Mouse (Mus musculus) induced T-regulatory cell, adult 2 months (primary cell): ENCODE measurements around the gene Uncx.

Source experiments
- DNase-seq: peaks from one replicate; pipeline ENCODE4 v3.0.0-alpha.2; 2012; ENCODE audit warnings: low read depth

The Uncx gene

GRCm38 (mm10) chr5:139561363-139562001 is 18.2 kb downstream of the Uncx start:
- no peak for DNase-seq

GRCm38 (mm10) chr5:139564663-139565062 is 21.4 kb downstream of the Uncx start:
- DNase-seq, result no peak

DNA sequence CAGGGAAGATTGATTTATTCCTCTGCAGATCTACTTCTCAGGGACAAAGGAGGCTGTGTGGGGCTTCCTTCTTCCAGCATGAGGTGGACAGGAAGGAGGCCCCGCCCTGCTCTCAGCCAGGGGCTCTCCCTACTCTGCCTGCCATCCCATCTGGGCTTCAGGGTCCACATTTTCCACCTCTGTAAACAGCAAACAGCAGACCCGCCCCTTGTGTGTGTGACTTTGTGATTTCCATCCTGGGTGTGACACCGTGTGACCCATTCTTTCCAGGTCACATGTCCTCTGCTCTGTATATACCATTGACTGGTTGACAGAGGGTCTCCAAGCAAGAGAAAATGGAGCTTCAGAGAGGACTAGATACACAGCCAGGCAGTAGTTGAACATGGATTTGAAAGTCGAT is 22.2 kb downstream of the Uncx start:
- DNase-seq, result no peak

- DNase-seq, result no peak
Measured at GRCm38 (mm10) chr5:139566640-139567399, 23.5 kb downstream of the Uncx start.

- no peak for DNase-seq
Measured at GRCm38 (mm10) chr5:139568079-139568478, 24.8 kb downstream of the Uncx start.

DNA sequence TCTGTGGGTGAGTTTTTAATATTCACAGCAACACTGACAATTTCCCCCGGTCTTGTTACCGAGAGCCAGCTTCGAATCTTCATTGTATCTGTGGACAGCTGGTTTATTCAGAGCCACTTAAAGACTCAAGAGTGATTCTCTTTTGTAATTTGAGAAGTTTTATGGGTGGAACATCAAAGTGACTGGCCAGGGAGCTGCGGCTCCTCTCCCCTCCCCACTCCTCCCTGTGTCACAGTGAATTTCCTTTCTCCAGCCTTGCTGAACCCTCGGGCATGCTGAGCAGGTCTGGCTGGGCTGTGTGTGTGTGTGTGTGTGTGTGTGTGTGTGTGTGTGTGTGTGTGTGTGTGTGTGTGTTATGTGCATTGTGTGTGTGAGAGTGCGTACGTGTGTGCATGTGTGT is 29.2 kb downstream of the Uncx start:
- DNase-seq, result no peak

- DNase-seq, result no peak
Measured at GRCm38 (mm10) chr5:139573606-139574311, 30.5 kb downstream of the Uncx start.

GRCm38 (mm10) chr5:139575054-139575453 is 31.8 kb downstream of the Uncx start:
- DNase-seq, result no peak

DNA sequence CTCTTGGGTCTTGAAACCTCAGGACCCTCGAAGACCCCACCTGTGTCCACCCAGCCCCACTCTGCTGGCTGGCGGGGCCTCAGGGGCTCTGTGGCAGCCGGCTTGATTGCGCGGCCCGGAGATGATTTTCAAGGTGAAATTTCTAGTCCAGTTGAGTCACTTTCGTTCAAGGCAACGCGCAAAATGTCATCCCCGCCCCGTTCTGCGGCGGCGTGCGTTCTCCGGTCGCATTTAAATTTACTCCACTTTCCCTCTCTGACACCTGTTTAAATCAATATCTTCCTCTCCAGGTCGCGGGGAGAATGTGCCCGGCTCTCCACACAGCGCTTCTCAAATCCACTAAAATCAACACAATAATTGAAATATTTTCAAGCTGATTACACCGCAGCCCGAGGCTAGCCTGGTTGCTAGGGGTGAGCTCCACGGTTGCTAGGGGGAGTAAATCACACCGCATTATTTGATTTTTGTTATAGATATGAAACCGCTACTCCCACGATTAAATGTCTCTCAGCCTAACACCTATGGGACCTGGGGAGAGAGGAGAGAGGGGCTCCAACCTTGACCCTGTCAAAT is 37.0 kb downstream of the Uncx start:
- no peak for DNase-seq

GRCm38 (mm10) chr5:139581308-139581868 is 38.1 kb downstream of the Uncx start:
- DNase-seq, result no peak

GRCm38 (mm10) chr5:139584971-139585747 is 41.9 kb downstream of the Uncx start:
- DNase-seq, result no peak

DNA sequence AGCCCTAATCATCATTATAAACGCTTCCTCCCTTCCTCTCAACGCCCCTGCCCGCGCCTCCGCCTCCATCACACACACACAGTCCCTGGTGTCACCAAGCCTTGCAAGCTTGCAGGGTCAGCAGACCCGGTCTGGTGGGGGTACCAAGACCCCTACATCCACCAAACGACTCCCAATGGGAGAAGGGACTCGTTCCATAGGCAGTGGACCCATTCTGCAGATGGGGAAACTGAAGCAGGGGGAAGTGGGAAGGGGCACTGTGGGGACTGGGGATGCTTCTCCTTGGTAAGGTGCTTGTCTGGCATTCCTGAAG is 42.4 kb downstream of the Uncx start:
- no peak for DNase-seq

DNA sequence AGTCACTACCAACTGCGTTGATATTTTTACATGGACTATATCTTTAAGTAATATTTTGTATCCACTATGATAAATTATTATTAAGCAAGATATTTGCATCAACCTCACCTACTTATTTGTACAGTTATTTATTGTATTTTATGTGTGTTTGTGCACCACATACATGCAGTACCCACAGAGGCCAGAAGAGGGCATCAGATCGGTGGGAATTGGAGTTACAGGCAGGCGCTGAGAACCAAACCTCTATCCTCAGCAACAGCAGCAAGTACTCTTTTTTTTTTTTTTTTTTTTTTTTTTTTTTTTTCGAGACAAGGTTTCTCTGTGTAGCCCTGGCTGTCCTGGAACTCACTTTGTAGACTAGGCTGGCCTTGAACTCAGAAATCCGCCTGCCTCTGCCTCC is 44.2 kb downstream of the Uncx start:
- peak; percentile 11 for DNase-seq

GRCm38 (mm10) chr5:139590682-139591360 is 47.5 kb downstream of the Uncx start:
- DNase-seq, result peak; percentile 10

DNA sequence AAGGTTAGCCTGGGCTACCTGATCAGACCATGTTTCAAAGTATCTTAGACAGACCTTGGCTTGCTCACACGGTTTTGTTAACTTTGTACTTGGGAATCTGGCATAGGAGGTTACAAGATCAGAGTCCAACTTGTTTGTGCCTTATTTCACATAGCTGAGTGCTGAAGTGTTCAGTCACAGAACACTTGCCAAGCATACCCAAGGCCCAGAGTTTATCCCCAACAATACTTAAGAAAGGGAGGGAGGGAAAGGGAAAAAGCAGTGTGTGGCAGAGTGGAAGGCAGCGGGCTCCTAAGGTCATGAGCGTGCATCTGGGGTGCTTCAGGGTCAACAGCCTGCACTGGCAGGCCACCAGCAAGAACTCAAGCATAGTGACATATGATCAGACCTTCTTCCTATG is 48.7 kb downstream of the Uncx start:
- no peak for DNase-seq

DNA sequence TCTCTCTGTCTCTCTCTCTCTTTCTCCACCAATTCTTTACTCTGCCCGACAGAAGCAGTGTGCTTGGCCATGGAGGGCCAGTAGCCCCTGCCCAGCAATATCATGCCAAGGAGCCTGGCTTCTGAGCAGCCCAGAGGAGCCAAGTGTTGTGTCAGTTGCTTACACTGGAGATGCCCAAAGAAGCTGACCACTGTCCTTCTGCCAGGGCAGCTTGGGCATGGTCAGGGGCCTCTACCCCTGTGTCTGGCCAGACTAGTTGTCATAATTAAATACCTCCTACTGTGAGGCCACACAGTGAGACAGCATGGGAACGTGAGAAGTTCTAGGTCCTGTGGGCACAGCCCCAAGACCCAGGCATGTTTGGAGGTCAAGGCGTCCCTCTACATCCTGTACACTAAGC is 49.6 kb downstream of the Uncx start:
- DNase-seq, result no peak

GRCm38 (mm10) chr5:139593746-139594145 is 50.5 kb downstream of the Uncx start:
- DNase-seq, result no peak

DNA sequence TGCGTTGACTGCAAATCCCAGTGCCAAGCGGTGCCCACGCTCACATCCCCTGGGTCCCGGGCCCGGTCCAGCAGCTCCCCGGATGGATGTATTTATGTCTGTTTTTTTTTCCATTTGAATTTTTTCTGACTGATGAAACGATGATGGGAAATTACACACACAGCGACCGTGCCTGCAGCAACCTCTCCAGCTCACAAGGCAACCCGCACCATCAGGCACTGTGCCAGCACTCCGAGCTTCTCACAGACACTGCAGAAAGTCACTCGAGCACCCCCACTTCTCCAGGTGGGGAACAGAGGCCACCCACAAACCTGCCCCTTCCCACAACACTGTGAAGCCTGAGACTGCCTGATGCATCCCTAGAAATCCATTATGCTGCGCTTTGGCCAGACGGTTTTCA is 51.7 kb downstream of the Uncx start:
- no peak for DNase-seq
